Mouse (Mus musculus) neural tube, embryonic 12.5 days (tissue): Measurements from ENCODE around the gene Abca13. TPM values are rescaled to one million over a fixed set of nuclear protein-coding genes. Genes with fewer than 3 reads are reported as not detected.
"Not testable (repeated sequence)": the region's sequence is repeated elsewhere in the genome, so short reads cannot be mapped to it uniquely, and the experiment has no call there.

Experiments used
- ATAC-seq: fragments of 200-750 bp; cut with Nextera tagmentation; 2 replicates; pipeline ENCODE4 v1.8.0; 2017; ENCODE audit warnings: low read depth, mild to moderate bottlenecking, moderate TSS enrichment, moderate library complexity; ENCODE audit not compliant: low FRiP score
- H3K27ac ChIP-seq: fragments of 300-500 bp; sonication (generic); 2 replicates; pipeline ENCODE4 v1.5.1; 2016
- H3K27me3 ChIP-seq: fragments of 300-500 bp; sonication (generic); replicated peaks from 2 replicates; pipeline ENCODE4 v1.6.1; 2016; ENCODE audit warnings: mild to moderate bottlenecking
- H3K36me3 ChIP-seq: fragments of 300-500 bp; sonication (generic); 2 replicates; pipeline ENCODE4 v1.6.1; 2016; ENCODE audit warnings: mild to moderate bottlenecking
- H3K4me1 ChIP-seq: fragments of 300-500 bp; sonication (generic); 2 replicates; pipeline ENCODE4 v1.6.1; 2016
- H3K4me2 ChIP-seq: fragments of 300-500 bp; sonication (generic); replicated peaks from 2 replicates; pipeline ENCODE4 v1.6.1; 2016; ENCODE audit warnings: mild to moderate bottlenecking
- H3K4me3 ChIP-seq: fragments of 300-500 bp; sonication (generic); 2 replicates; pipeline ENCODE4 v1.5.1; 2016
- H3K9ac ChIP-seq: fragments of 300-500 bp; sonication (generic); 2 replicates; pipeline ENCODE4 v1.6.1; 2016; ENCODE audit warnings: mild to moderate bottlenecking
- H3K9me3 ChIP-seq: fragments of 300-500 bp; sonication (generic); 2 replicates; pipeline ENCODE4 v1.6.1; 2016; ENCODE audit warnings: mild to moderate bottlenecking
- WGBS: fragments of 180-500 bp; shearing (Covaris S2); methylation state at CpG from one replicate; pipeline ENCODE4 v1.1.7; 2016; 5-methylcytosine and 5-hydroxymethylcytosine counted together
- polyA plus RNA-seq: library from polyadenylated mRNA; unstranded; fragments of >200 nt; fragmentation: Nextera tagmentation; extraction: Ambion mirVana; gene quantifications from 2 replicates; pipeline ENCODE4 v1.2.1, GENCODE M21; 2016

The Abca13 gene
- polyA plus RNA-seq, 1 experiment from 2014 or later, result 0.01 TPM

- 66% methylated on average over 3 of the region's 3 CpGs for WGBS
- Histone ChIP-seq H3K4me3 (no peak overlapping the region), H3K9ac (no peak overlapping the region), H3K4me2 (no peak overlapping the region), H3K36me3 (no peaks in the 10 kb centered on the region), H3K27ac (no peak overlapping the region), H3K27me3 (no peaks in the 10 kb centered on the region), H3K9me3 (no peaks in the 10 kb centered on the region), H3K4me1 (no peaks in the 10 kb centered on the region)
- ATAC-seq, result no peak
These were observed 124.8 kb downstream of the Abca13 start for GRCm38 (mm10) chr11:9316545-9316944.

- ATAC-seq, result peak; percentile 85
These were observed 125.6 kb downstream of the Abca13 start for GRCm38 (mm10) chr11:9317076-9317929.

GRCm38 (mm10) chr11:9338151-9338550 is 146.4 kb downstream of the Abca13 start:
- Histone ChIP-seq H3K4me1 (no peaks in the 10 kb centered on the region), H3K9ac (no peak overlapping the region), H3K36me3 (no peaks in the 10 kb centered on the region), H3K27me3 (no peaks in the 10 kb centered on the region), H3K4me2 (no peak overlapping the region), H3K4me3 (no peak overlapping the region), H3K9me3 (no peaks in the 10 kb centered on the region), H3K27ac (no peak overlapping the region)
- WGBS, result 84% methylated on average over 3 of the region's 3 CpGs
- ATAC-seq, result no peak

More at GRCm38 (mm10) chr11:9317076-9317929, 125.6 kb downstream of the Abca13 start:
- no peak overlapping the region for H3K4me3 ChIP-seq
- H3K9ac ChIP-seq, result no peak overlapping the region
- no peaks in the 10 kb centered on the region for H3K27me3 ChIP-seq
- no peaks in the 10 kb centered on the region for H3K36me3 ChIP-seq
- no peaks in the 10 kb centered on the region for H3K9me3 ChIP-seq
- no peak overlapping the region for H3K27ac ChIP-seq
- no peaks in the 10 kb centered on the region for H3K4me1 ChIP-seq
- no peak overlapping the region for H3K4me2 ChIP-seq
- WGBS, result 40% methylated on average over 6 of the region's 6 CpGs

DNA sequence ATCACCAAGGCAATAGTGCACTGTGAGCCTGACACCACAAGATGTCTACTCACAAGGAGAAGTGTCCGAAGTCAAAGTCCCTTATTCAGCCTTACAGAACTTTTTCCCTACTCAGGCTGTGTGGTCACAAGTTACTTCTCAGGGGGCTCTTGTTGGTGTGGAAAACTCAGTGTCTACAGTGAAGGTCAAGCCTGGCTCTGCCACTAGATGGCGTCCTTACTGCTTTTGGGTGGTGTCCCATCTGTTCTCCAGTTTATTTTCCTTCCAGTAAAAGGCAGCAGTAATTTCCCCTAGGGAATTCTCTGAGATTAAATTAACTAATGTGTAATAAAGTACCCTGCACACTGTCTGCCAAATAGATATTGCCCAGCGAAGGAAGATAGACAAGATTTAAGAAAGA is 156.0 kb downstream of the Abca13 start:
- H3K4me2 ChIP-seq, result no peak overlapping the region
- WGBS, result 48% methylated on average over 3 of the region's 3 CpGs
- H3K4me3 ChIP-seq, result no peak overlapping the region
- no peaks in the 10 kb centered on the region for H3K9me3 ChIP-seq
- no peak overlapping the region for H3K9ac ChIP-seq
- H3K4me1 ChIP-seq, result no peaks in the 10 kb centered on the region
- H3K27me3 ChIP-seq, result no peaks in the 10 kb centered on the region
- 0 out of 2 replicates have a peak, but pooled peaks have one; percentile 37 for ATAC-seq
- H3K36me3 ChIP-seq, result no peaks in the 10 kb centered on the region
- no peak overlapping the region for H3K27ac ChIP-seq

DNA sequence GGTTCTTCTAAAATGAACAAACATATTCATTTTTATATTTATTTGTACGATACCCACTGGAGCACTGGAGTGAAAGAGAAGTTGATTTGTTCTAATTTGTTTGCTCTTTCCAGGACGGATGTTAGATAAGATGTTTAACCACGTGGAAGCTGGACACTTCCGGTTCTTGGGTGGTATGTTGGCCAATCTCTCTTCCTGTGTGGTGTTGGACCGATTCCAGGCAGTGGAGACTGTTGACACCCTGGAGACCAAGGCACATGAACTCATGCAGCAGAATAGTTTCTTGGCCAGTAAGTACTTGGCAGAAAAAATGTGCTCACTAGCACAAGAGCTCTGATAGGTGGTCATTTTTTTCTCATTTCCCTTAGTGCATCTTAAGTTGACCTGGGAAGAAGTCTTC is 181.4 kb downstream of the Abca13 start:
- Histone ChIP-seq H3K4me3 (no peak overlapping the region), H3K9ac (no peak overlapping the region), H3K27me3 (no peaks in the 10 kb centered on the region), H3K9me3 (no peaks in the 10 kb centered on the region), H3K4me1 (no peaks in the 10 kb centered on the region), H3K4me2 (no peak overlapping the region), H3K27ac (no peak overlapping the region), H3K36me3 (no peaks in the 10 kb centered on the region)
- 86% methylated on average over 5 of the region's 5 CpGs for WGBS
- no peak for ATAC-seq

DNA sequence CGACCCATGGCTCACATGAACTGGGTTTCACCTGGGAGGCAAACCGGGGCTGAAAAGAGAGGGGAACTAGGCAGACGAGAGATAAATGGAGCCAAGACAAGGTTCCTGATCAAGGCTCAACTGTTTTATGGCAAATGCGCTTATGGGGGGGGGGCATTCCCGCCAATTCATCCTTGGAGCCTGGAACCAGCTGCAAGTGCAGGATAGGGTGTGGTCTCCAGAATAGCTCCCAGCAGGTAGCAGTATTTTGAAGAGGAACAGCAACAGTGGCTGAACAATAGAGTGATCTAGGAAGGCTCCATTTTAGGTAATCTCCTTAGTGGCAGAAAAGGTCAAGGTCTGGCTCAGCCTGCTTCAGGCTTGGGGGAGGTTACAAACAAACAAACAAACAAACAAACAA is 182.7 kb downstream of the Abca13 start:
- H3K4me2 ChIP-seq, H3K36me3 ChIP-seq, H3K4me3 ChIP-seq, H3K27me3 ChIP-seq, H3K9me3 ChIP-seq, H3K9ac ChIP-seq, ATAC-seq, H3K4me1 ChIP-seq, H3K27ac ChIP-seq: not testable (repeated sequence)
- 79% methylated on average over 5 of the region's 5 CpGs for WGBS

DNA sequence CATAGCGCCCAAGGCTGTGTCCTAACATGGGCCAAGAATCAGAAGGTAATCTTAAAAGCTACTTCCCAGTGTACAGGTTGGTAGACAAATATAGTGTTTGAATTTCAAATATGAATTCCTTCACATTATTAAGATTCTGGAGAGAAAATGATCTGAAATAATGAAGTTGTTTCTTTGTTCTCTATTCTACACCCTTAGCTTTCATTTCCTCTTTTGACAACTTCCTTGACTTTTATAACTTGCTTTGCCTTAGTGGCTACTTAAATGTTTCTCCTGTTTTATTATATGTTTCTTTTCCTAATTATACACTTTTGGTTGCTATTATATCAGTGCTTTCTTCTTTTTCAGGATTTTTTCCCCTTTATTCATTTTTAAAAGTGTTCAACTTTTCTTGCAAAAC is 196.8 kb downstream of the Abca13 start:
- Histone ChIP-seq H3K27me3 (no peaks in the 10 kb centered on the region), H3K36me3 (no peaks in the 10 kb centered on the region), H3K9ac (no peak overlapping the region), H3K9me3 (no peaks in the 10 kb centered on the region), H3K4me2 (no peak overlapping the region), H3K4me1 (no peaks in the 10 kb centered on the region), H3K27ac (no peak overlapping the region), H3K4me3 (no peak overlapping the region)
- no peak for ATAC-seq
- WGBS, result 92% methylated on average over 1 of the region's 1 CpGs

- no peak overlapping the region for H3K4me2 ChIP-seq
- no peak for ATAC-seq
- H3K9me3 ChIP-seq, result no peaks in the 10 kb centered on the region
- H3K4me1 ChIP-seq, result no peaks in the 10 kb centered on the region
- no peak overlapping the region for H3K27ac ChIP-seq
- no peaks in the 10 kb centered on the region for H3K27me3 ChIP-seq
- no peaks in the 10 kb centered on the region for H3K36me3 ChIP-seq
- 84% methylated on average over 3 of the region's 3 CpGs for WGBS
- no peak overlapping the region for H3K9ac ChIP-seq
- H3K4me3 ChIP-seq, result no peak overlapping the region
These were observed 225.2 kb downstream of the Abca13 start for GRCm38 (mm10) chr11:9416946-9417345.

- H3K36me3 ChIP-seq, result no peaks in the 10 kb centered on the region
These were observed 228.5 kb downstream of the Abca13 start for GRCm38 (mm10) chr11:9420205-9420604.

DNA sequence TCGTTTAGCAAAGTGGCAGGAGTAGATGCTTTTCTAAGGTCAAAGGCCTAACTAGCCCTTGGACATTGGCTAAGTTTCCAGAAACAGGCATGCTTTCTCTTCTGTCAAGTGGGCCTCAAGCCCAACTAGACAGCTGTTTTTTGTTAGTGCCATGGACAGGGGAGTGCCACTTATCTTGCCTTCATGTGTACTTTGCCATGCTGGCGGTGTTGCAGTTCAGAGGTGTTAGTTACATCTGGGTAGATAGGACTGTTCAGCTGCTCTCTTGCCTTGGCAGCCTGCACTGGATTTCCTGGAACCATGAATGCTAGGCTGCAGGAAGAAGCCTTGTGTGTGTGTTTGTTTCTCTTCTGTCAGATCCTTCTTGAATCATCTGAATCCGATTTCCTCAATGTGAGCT is 235.7 kb downstream of the Abca13 start:
- H3K4me3 ChIP-seq, result no peak overlapping the region
- H3K4me1 ChIP-seq, result no peaks in the 10 kb centered on the region
- H3K27ac ChIP-seq, result no peak overlapping the region
- H3K9me3 ChIP-seq, result no peaks in the 10 kb centered on the region
- no peak overlapping the region for H3K4me2 ChIP-seq
- H3K27me3 ChIP-seq, result no peaks in the 10 kb centered on the region
- 83% methylated on average over 3 of the region's 3 CpGs for WGBS
- no peak for ATAC-seq
- no peak overlapping the region for H3K9ac ChIP-seq
- H3K36me3 ChIP-seq, result no peaks in the 10 kb centered on the region

More at GRCm38 (mm10) chr11:9420205-9420604, 228.5 kb downstream of the Abca13 start:
- Histone ChIP-seq H3K4me2 (no peak overlapping the region), H3K4me1 (no peaks in the 10 kb centered on the region), H3K27ac (no peak overlapping the region), H3K9ac (no peak overlapping the region), H3K9me3 (no peaks in the 10 kb centered on the region), H3K4me3 (no peak overlapping the region), H3K27me3 (no peaks in the 10 kb centered on the region)
- 69% methylated on average over 2 of the region's 2 CpGs for WGBS
- ATAC-seq, result no peak

DNA sequence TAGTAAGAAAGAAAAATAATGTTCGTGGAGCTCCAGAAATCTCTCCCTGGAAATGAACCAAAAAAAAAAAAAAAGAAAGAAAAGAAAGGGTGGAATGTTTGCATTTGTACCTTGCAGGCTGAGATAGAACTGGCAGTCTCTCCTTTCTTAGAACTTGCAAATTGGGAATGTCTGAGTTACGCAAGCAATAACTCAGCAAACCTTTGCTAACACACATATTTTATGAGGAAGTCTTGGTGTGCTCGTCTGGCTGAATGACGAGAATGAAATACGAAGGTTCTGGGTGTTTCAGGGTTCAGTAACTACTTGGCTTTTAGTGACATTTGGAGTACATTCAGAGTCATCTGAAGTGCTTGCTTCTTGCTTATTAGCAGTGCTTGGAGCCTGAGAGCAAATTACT is 241.1 kb downstream of the Abca13 start:
- Histone ChIP-seq H3K4me3 (no peak overlapping the region), H3K9me3 (no peaks in the 10 kb centered on the region), H3K36me3 (no peaks in the 10 kb centered on the region), H3K9ac (no peak overlapping the region), H3K4me1 (no peaks in the 10 kb centered on the region), H3K27ac (no peak overlapping the region), H3K27me3 (no peaks in the 10 kb centered on the region), H3K4me2 (no peak overlapping the region)
- ATAC-seq, result no peak
- 77% methylated on average over 5 of the region's 5 CpGs for WGBS

GRCm38 (mm10) chr11:9436617-9437016 is 244.9 kb downstream of the Abca13 start:
- Histone ChIP-seq H3K27ac (no peak overlapping the region), H3K4me3 (no peak overlapping the region), H3K27me3 (no peaks in the 10 kb centered on the region), H3K9me3 (no peaks in the 10 kb centered on the region), H3K4me1 (no peaks in the 10 kb centered on the region), H3K4me2 (no peak overlapping the region), H3K9ac (no peak overlapping the region), H3K36me3 (no peaks in the 10 kb centered on the region)
- no peak for ATAC-seq

- H3K4me3 ChIP-seq, result no peak overlapping the region
- no peak overlapping the region for H3K27ac ChIP-seq
- H3K4me2 ChIP-seq, result no peak overlapping the region
- no peaks in the 10 kb centered on the region for H3K27me3 ChIP-seq
- 87% methylated on average over 2 of the region's 2 CpGs for WGBS
- H3K36me3 ChIP-seq, result no peaks in the 10 kb centered on the region
- ATAC-seq, result no peak
- no peaks in the 10 kb centered on the region for H3K9me3 ChIP-seq
- no peaks in the 10 kb centered on the region for H3K4me1 ChIP-seq
- H3K9ac ChIP-seq, result no peak overlapping the region
These were observed 248.0 kb downstream of the Abca13 start for GRCm38 (mm10) chr11:9439781-9440180.
